Mouse (Mus musculus) c-Kit-negative CD71-positive TER-119-positive erythroid progenitor cells, embryonic 14.5 days (primary cell): ENCODE measurements around the gene Nrxn1.
"Not testable (repeated sequence)": the region's sequence is repeated elsewhere in the genome, so short reads cannot be mapped to it uniquely, and the experiment has no call there.

Experiments used
- DNase-seq: peaks from one replicate; pipeline ENCODE4 v3.0.0-alpha.2; 2013; ENCODE audit warnings: low read depth, low spot score

Nrxn1 gene

DNA sequence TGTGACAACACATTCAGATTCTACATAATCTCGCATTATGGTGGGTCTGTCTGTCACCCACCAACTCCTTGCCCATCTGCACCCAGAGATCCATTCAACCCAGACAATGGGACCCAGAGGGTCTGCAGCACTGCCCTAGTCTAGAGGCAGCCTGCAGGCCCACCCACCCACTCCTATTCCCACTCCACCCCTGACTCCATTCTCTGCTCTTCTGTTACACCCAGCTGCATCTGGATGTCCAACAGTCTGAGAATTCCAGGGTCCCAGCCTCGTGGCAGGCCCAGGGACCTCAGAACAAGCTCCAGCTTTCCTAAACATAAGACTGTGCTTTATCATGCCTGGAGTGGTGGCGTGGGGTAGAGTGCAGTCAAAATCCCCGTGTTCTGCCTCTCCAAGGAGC, 820.6 kb downstream of the Nrxn1 start:
- no peak for DNase-seq

DNA sequence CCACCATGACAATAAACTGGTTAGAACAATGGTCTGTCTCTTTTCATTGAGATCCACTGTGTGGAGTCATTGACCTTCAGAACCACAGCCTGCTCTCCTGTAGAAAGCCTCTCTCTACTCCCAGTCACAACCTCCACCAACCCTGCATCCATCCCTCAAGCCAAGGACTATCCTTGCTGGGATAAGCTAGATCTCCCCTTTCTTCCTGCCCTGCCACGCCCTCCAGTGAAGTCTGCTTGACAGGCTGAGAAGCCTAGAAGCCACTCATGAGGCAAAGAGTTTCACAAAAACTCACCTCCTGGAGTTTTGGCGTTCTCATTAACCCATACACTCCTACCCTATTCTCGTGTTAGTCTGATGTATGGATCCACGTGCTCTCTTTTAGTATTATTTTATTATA, 821.7 kb downstream of the Nrxn1 start:
- DNase-seq: no peak

DNA sequence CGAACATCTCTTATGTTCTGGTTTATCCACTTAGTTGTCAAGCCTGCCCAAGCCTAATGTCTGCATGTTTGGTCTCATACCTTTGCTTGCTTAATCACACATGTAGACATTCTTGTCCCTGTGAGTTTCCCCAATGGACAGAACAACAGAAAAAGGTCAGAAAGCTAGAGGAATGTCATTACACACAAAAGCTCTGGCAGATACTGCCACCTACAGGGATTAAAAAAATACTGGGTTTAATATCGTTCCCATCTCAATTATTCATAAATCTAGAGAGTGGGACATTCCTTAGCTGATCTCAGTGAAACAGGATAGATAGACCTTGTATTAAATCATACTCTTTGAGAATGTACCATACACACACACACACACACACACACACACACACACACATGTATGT, 823.7 kb downstream of the Nrxn1 start:
- no peak for DNase-seq

DNA sequence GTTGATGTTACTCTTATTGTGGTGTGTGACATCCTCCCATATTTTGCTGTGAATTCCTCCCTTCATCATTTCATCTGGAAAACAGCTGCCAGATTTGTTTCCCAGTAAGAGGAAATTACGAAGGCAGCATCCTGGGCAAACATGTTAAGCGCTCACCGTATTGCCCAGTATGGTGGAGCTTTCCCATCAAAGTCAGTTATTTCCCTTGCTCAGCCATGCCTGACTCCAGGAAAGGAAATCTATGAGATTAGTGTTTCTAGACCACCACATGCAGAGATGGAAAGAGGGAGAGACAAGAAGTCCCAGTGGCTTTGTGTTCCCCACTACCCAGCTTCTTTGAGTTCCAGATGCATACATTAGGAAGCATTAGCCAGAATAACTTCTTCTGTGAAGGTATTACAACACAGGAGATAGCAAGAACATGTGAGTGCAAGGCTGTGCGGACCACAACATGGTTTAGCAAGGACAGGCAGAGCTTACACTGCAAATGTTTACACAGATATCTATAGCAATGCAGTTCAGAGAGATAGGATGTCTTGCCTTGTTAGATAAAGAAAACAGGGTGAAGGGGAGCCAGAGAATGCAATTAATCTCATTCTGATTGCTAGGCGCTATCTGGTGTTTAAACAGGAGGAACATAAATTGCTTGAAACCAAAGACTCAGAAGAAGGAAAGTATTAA, 839.3 kb downstream of the Nrxn1 start:
- DNase-seq: no peak

DNA sequence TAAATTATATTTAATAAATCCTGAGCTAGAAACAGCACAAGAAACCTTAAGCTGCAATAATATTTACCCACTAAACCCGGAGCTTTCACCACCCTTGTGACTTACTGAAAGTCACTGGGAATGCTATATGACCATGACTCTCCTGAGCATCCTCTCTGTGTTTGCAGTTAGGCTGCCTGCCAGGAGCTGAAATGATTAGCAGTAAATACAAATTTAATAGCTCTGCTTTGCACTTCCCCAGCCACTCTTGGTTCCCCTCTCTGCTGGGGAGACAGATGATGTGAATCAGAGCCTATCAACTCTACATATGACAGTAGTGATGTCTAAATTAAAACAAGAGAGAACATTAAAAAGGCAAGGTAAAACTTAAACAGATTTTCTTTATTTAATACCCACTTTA, 840.7 kb downstream of the Nrxn1 start:
- no peak for DNase-seq

DNA sequence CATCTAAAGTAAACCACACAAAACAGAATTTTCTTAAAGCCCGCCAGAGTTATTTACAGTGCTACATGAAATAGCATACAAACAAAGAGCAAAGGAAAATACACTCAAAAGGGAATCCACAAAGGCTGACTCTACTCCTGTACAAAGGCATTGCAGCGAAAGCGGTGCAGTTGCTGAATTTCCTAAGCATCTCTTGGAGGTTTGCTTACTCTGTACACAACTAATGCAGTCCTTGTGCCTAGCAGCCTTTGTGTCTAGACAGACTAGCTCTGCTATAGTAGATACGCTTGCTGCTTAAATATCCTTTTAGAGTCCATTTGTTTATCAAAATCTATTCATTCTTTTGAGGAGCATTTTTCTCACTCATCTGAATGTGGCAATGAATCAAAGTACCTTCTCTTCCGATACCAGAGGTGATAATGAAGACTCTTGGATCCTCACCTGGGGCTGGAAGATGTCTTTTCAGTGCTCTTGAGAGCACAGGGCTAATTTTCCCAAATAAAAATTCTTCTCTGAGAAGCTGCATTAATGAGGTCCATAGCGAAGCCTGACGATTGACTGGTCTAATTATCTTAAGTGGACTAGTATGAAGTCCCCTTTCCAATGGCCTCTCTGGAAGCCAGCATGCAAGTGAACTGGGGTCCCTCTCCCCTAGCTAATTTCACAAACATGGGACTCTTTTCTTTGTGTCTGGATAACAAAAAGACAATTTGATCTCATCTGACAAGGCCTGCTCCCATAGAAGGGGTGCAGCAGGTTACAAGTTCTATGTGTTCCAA, 845.6 kb downstream of the Nrxn1 start:
- DNase-seq: no peak

DNA sequence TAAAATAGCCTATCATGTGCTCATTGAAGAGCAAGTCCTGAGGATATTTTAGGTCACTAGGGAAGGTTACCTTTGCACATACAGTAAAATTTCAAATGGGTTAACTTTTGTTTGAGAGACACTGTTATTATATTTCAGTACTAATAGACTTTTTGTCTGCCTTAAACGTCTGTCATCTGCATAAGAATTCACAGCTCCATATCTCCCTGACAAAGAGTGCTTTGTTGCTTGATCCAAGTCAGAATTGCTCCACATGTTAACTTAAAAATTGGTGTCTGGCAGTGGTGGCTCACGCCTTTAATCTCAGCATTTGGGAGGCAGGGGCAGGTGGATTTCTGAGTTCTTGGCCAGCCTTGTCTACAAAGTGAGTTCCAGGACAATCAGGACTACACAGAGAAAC, 848.5 kb downstream of the Nrxn1 start:
- DNase-seq: no peak

DNA sequence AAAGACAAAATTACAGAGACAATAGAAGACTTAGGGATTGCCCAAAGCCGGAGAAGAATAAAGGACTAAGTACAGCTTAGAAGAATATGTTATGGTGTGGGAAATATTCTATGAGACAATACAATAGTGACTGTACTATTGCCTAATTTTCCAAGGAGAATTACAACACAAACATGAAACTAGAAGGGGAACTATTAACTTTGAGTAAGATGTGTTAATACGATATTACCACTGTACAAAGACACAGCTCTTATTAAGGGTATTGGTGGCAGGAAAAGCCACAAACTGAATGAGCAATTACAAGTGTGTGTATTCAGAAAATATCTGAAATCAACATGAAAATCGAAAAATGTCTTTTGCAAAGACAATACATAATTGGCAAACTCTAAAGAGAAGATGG, 853.9 kb downstream of the Nrxn1 start:
- DNase-seq: no peak

DNA sequence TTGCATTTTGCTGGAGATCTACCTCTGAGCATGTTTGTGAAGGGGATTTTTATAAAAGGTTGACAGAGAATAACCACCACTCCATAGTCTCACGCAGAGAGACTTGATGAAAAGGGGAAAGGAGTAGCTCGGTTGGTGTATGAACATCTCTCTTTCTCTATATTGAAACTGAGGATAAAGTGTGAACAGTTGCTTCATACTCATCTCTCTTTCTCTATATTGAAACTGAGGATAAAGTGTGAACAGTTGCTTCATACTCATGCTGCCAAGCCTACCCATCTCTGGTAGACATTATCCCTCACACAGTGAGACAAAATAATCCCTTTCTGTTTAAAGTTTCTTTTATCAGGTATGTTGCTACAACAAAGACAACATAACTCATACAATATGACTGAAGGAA, 854.4 kb downstream of the Nrxn1 start:
- DNase-seq: no peak

DNA sequence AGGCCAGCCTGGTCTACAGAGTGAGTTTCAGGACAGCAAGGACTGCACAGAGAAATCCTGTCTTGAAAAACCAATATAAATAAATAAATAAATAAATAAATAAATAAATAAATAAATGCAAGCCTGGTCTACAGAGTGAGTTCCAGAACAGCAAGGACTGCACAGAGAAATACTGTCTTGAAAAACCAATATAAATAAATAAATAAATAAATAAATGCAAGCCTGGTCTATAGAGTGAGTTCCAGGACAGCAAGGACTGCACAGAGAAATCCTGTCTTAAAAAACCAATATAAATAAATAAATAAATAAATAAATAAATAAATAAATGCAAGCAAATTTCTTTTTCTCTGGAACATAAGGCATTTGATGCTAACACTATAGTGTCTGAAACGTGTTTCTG, 857.2 kb downstream of the Nrxn1 start:
- not testable (repeated sequence) for DNase-seq

DNA sequence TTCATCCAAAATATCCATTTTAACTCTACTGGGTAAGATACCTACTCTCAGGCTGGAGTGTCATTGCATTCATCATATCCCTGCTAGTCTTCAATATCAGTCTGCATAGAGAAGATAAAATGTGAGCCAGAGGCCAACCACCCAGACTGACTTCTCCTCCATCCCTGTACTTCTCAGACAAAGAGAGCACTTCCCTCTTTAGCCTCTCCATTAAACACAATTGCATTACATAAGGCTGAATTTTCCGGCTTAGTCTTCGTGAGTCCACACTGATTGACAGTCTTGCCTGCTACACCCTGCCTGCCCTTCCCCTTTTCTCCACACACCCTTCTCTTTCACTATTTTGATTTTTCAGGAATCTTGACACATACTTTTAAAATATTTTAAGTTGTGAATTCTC, 858.1 kb downstream of the Nrxn1 start:
- DNase-seq: no peak

DNA sequence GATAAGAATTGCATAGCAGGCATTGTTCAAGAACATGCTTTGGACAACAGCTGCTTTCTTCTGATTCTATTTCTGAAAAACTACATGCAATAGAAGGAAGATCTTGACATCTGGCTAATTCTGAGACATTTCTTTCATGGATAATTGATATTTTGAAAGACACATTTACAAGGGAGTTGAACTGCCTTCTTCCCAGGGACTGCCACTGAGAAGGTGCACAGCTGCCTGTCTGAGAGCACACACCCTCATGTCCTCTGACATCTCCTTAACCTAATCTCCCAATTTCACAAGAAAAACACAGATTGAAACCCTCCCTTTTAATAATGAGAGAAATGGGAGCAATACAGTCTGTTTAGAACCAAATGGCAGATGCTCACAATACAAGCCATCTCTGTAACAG, 884.3 kb downstream of the Nrxn1 start:
- no peak for DNase-seq

DNA sequence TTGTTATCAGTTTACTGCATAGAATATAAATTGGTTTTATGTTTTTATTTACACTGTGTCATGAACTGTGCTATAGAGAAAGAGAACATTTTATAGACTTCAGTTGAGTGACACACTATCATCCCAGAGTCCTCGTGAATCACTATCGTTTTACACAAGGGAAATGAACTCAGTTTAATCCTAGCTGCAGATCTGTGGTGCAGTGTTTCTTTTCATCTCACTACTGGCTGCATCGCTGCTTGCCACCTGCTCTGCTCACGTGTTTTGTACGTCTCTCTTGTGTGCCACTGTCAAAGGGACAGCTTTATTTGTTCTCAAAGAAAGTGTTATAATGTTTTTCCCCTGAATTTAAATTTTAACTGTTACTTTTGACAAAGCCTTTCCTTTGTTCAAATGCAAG, 885.3 kb downstream of the Nrxn1 start:
- no peak for DNase-seq

DNA sequence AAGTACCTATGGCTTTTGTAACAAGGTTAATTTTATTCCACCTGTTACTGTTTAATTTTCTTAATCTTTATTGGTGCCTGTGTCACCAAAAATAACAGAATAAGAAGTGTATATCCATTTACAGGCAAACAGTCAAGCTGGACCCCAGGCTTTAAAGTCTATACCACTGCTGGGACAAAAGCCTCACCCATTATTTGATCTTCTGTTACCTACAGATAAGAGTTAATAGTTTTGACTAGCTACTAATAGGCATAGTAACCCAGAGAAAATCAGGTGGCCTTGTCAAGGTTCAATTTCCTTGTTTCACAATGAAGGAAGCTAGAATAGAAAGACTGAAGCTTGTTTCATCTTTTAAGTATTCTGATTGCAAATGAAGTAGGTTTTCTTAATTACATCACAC, 888.9 kb downstream of the Nrxn1 start:
- DNase-seq: no peak

DNA sequence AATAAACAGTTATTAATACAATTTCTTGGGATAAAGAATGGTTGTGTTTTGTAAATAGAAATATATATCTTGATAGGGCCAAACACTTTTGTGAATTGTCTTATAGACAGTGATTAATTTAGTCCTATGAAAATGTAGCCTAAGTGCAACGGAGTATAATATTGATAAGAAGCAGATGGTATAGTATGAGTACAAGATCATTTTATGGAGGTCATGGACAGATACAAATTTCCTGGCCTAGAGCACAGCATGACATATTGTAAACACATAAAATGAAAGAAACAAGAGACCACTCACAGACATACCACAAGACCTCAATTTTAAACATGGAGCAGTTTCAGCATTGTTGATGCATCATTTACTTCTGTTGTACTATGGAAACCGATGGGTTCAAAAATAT, 890.1 kb downstream of the Nrxn1 start:
- DNase-seq: no peak

DNA sequence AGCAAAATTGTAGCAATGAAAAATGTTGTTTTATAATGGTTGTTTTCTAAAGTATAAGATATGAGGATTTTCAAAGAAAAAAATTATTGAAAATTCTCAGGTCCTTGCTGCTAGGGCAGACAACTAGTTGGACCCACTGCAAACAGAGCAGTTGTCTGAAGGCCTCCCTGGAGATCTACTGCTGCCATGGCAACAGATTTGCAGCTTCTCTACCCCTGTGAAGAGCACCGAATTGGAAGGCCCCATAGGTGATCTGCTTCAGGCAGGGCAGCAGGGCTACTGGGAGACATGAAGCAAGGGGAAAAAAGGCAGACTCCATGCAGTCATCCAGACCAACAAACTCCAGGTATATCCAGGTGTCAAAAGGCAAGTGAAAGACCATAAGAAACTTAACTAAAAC, 896.1 kb downstream of the Nrxn1 start:
- no peak for DNase-seq

DNA sequence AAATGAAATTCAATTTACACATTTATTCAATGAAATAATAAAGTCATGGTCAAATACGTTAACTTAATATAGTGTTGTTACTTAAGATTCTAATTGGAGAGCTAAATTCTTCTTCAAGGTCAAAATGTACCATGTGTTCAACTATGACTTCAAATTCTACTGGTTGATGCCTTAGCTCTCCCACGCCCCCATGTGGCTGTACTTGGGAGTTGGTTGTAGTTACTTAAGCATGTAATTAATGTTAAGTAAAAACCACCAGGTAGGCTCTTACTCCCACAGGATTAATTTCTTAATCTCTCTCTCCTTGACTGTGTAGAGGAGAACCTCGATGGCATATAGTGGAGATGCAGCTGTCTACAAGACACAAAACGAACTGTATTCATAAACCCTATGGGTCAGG, 951.3 kb downstream of the Nrxn1 start:
- DNase-seq: no peak

DNA sequence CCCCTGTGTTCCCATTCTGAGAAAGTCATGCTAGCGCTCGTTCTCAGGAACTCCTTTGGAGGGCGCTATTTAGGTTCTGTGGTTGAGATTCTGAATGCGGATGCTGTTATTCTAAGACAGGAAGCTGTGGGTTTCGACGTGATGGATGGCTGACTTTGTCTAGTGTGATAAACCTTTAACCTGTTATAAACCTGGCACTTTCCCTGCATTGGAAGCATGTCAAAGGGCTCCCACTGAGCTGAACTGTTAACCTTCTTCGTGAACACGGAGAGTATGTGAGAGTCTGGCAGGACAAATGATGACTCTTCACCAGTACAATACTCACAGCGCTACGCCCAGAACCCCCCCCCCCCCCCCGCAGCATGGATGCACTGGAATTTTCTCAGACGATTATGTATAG, 962.0 kb downstream of the Nrxn1 start:
- DNase-seq: no peak

DNA sequence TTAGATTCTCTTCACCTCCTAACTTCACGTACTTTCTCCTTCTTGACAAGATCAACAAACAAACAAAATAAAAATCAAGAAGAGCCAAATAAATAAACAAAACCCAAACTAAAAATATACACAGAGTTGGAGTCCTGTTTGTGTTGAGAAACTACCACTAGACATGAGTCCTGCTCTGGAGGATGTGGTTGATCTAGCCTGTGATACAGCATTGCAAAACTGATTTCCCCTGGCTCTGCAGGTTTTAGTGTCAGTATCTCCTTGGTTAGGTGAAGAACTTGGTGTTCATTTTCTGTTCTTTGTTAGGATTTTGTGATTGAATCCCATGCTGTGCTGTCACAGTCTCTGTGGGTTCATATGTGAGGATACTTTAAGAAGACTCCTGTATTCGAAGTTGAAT, 963.7 kb downstream of the Nrxn1 start:
- no peak for DNase-seq

DNA sequence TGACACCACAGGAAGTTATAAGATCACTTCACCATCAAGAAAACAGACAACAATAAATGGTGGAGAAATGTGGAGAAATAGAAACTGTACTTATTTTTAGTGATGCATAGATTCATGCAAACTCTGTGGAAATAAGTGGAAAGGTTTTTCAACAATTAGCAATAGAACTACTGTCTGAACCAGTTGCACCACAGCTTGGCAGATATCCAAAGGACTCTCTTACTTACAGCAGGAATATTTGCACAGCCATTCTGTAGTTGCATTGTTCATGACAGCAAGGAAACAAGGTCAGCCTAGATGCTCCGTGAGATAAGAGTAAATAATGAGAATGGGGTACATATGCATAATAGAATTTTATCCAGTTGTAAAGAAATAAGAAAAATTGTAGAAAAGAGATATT, 965.3 kb downstream of the Nrxn1 start:
- DNase-seq: no peak

DNA sequence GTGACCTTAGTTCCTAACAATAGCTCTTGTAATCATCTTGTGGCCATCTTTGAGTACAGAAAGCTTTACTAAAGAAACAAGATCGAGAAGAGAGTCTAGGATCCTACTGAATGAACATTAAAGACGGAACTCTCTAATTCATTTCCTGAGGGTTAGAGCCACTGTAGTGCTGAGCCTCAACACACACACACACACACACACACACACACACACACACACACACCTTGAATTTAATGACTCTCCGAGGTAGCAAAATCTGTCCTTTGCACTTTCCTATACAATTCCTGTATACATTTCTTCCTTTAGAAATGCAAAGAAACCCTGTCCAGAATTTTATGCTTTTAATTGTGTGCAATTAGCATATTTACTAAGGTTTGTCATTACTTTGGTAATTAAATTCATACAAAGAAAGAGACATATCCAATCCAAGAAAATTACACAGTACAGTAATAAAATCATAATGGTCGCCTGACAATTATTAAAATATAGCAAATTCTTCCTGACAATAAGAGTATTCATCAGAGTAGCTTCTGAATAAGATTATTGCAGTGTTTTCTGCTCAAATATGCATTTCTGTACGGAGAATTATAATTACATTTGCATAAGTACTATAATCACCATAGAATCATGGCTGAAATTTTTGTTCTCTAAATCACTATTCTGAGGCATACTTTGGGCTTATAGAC, 969.9 kb downstream of the Nrxn1 start:
- DNase-seq: no peak

DNA sequence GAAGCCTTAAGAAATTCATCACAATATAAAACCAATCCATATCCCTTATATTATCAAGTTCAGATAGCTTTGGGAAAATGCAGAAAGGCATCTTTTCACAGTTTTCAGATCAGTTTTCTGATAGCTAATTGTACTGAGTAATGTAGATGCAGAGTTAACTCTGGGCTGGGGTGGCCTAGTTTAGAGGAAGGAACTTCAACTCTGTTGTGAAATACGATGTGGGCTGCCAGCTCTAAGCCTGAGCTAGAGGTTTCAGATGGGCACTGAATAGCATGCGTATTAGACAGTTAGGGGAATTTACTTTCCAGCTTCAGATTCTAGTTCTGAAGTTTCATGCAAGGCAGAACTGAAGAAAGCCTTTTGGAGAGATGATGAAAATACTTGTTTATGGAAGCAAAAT, 976.6 kb downstream of the Nrxn1 start:
- no peak for DNase-seq

DNA sequence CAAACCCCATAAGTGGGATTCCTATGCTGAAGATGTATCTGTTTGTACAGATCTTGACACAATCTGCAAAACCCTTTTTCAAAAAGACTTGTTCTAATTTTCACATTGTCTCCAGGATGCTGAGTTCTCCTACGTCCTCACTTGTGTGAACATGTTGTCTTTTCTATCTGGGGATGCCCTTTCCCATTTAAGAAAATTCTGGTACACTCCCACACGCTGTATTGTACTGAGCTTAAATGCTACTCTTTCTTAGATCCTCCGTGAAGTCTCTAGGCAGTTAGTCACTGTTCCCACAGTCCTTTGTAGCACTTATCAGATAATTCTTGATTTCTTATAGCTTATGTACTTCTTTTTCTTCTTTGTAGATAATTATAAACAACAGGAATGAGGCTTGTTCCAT, 997.9 kb downstream of the Nrxn1 start:
- no peak for DNase-seq
